In genomic region chr1:127541522-127541921, GRCm38 (mm10) we compare ENCODE assay signal across 20 mouse cellular contexts.
DNase-seq lines count a peak whose midpoint lies in the region; TF ChIP-seq lines count a peak whose summit lies in the region.
"Had no signal": no experiment of that assay in that cellular context is flagged by ENCODE, and none has a peak within 500 bp of the region (broad histone marks: within the 10 kb centered on the region; RNA-seq: fewer than 3 reads in every experiment).

No protein-coding gene starts in this region.

- H3K27ac ChIP-seq in cerebellum, adult 2 months (ENCODE audit: insufficient read depth, low read length), result peak overlapping the region; percentile 80
- H3K27ac ChIP-seq in midbrain, embryonic 10.5 days (replicated peaks), result no peak overlapping the region
- no peak overlapping the region for H3K27ac ChIP-seq in gastrocnemius, adult 2 months
- H3K27ac ChIP-seq: embryonic facial prominence, embryonic 12.5 days; forebrain, embryonic 15.5 days; heart, adult 2 months; hindbrain, embryonic 12.5 days; hindbrain, postnatal 0 days had no signal

- H3K4me1 ChIP-seq in cerebellum, adult 2 months (ENCODE audit: control insufficient read depth, insufficient read depth, low read length), result peaks cover 30% of the 10 kb centered on the region
- H3K4me1 ChIP-seq in midbrain, embryonic 10.5 days, result peaks cover 25% of the 10 kb centered on the region

- no peak for TF ChIP-seq CTCF in cerebellum, adult 2 months (IDR thresholded peaks at IDR 0.05; ENCODE audit: borderline replicate concordance, insufficient read depth, low read depth, low read length)
- TF ChIP-seq CTCF in gastrocnemius, adult 2 months (IDR thresholded peaks at IDR 0.05), result no peak

- H3K4me3 ChIP-seq in cerebellum, adult 2 months (replicated peaks; ENCODE audit: insufficient read depth, low read depth, low read length), result no peak overlapping the region
- H3K4me3 ChIP-seq in midbrain, embryonic 10.5 days, result no peak overlapping the region
- no peak overlapping the region for H3K4me3 ChIP-seq in gastrocnemius, adult 2 months
- H3K4me3 ChIP-seq: embryonic facial prominence, embryonic 12.5 days; forebrain, embryonic 15.5 days; heart, adult 2 months; heart, embryonic 12.5 days; hindbrain, embryonic 12.5 days had no signal

- H3K27me3 ChIP-seq in cerebellum, adult 2 months (ENCODE audit: control insufficient read depth, insufficient read depth, low read length), result no peaks in the 10 kb centered on the region
- H3K27me3 ChIP-seq in midbrain, embryonic 10.5 days (ENCODE audit: low read depth, poor library complexity, severe bottlenecking), result peaks cover 9% of the 10 kb centered on the region; the same call in 1 of the 2 replicates
- H3K27me3 ChIP-seq: CH12.LX; embryonic facial prominence, embryonic 12.5 days; heart, embryonic 12.5 days had no signal

- H3K36me3 ChIP-seq in midbrain, embryonic 10.5 days, result no peaks in the 10 kb centered on the region; the same call in 1 of the 2 replicates
- H3K36me3 ChIP-seq: embryonic facial prominence, embryonic 12.5 days; forebrain, embryonic 15.5 days; heart, embryonic 12.5 days; hindbrain, embryonic 12.5 days had no signal

- H3K9me3 ChIP-seq in midbrain, embryonic 10.5 days (replicated peaks), result no peaks in the 10 kb centered on the region
- H3K9me3 ChIP-seq: embryonic facial prominence, embryonic 12.5 days; forebrain, embryonic 15.5 days; heart, embryonic 12.5 days; hindbrain, embryonic 12.5 days had no signal

- WGBS in cerebellum, adult 2 months, result 10% methylated on average over 4 of the region's 4 CpGs
- WGBS in midbrain, embryonic 10.5 days, result 88% methylated on average over 4 of the region's 4 CpGs

- peak; percentile 17 for DNase-seq in left cerebral cortex, postnatal 4 days
- no peak for DNase-seq in left cerebral cortex, postnatal 36 days (ENCODE audit: low spot score in 2 of 2)
- peak; percentile 92 to 97 for DNase-seq in cerebellum, adult 2 months
- peak; percentile 87 to 90 for DNase-seq in cerebellum, postnatal 10 days
- DNase-seq in gastrocnemius, postnatal 4 days (ENCODE audit: low spot score in 2 of 2), result no peak
- no peak for DNase-seq in midbrain, embryonic 10.5 days (ENCODE audit: low spot score)
- DNase-seq in gastrocnemius, adult 2 months, result no peak
- DNase-seq: adrenal gland, adult 2 months; adrenal gland, postnatal 25 days; gastrocnemius, postnatal 10 days; heart, adult 2 months; heart, postnatal 36 days; kidney, adult 11 months; kidney, adult 9 months had no signal

- intact Hi-C loops in left cerebral cortex, postnatal 4 days (cut with DNase I), result no loop called here
- intact Hi-C loops in left cerebral cortex, postnatal 36 days (cut with DNase I), result no loop called here
- intact Hi-C loops in gastrocnemius, adult 2 months (cut with DNase I), result no loop called here

- no peak for TF ChIP-seq POLR2A in cerebellum, adult 2 months (IDR thresholded peaks at IDR 0.05; ENCODE audit: borderline replicate concordance, insufficient read depth, low read length)

Comparison
In these comparisons a context has a peak if more than half of its experiments do, and no peak if none do; other contexts are left out.
1. DNase-seq: peak in left cerebral cortex, postnatal 4 days (single experiment), cerebellum, adult 2 months (2 of 2) and cerebellum, postnatal 10 days (2 of 2); none in left cerebral cortex, postnatal 36 days (0 of 2), gastrocnemius, postnatal 4 days (0 of 2), midbrain, embryonic 10.5 days (single experiment) and gastrocnemius, adult 2 months (single experiment).